Mouse (Mus musculus): ENCODE results near the gene Sbf2.
"Not testable (repeated sequence)": the region's sequence is repeated elsewhere in the genome, so short reads cannot be mapped to it uniquely, and the experiment has no call there.

Gene Sbf2

DNA sequence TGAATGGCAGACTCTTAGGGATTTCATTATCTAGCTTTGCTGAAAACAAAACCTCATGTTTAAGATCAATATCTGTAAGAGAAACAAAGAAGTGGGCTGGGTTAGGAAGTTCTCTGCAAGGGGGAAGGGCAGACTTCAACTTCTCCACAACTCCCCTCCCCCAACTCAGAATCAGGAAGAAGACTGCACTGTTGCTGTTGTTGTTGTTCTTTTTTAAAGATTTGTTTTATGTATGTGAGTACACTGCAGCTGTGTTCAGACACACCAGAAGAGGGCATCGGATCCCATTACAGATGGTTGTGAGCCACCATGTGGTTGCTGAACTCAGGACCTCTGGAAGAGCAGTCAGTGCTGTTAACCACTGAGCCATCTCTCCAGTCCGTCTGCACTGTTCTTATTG, 225.8 kb downstream of the Sbf2 start:
- not testable (repeated sequence) for DNase-seq

DNA sequence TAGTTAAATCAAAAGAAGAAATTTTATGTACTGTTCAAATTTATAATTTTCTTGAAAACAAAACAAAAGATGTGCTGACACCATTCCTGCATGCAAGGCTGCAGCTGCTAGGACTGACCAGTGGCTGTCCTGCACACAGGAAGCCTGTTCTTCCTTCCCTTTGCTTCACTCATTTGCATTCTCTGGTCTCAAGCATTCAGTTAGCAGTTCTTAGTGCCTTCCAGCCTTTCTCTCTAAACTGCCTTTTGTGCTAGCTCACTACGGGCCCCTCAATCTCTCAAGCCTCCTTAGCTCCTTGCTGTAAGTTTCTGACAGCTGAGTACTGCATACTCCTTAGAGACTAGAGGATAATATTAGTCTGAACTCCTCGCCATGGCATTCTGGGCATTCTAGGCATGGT, 227.2 kb downstream of the Sbf2 start:
- DNase-seq = no peak

DNA sequence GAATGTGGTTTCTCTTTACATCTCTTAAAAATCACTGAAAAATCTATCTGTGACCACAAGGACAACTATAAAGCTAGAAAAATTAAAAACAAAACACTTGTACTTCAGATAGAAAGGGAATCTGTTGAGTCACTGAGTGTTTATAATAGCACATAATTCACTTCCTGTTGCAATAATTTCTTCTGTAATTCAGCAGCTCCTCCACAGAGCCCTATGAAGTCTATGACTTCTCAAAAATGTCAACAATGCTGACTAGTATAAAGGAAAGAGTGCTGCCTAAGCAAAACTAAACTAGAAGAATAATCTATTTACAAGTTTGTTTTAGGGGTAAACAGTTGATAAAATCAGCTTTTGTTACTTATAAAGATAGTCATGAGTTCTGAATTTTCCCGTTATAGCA, 229.2 kb downstream of the Sbf2 start:
- DNase-seq = no peak

GRCm38 (mm10) chr7:110384343-110384742, 230.4 kb downstream of the Sbf2 start:
- DNase-seq = no peak

DNA sequence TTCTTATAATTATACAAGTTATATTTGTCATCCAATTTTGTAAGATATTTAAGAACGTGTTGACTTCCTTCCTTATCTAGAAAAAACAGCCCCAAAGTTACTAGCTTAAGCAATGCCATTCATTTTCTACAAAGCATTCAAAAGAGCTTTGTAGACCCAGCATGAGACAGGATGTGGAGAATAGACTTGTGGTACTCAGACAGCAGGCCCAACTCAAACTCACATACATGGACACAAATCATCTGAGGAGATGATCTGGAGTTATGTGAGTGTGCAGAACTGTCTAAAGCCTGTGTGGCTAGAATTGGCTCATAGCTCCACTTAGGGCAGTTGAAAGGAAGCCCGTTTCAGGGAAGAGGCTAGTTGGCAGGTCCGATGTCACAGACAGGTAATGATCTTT, 233.1 kb downstream of the Sbf2 start:
- no peak for DNase-seq

DNA sequence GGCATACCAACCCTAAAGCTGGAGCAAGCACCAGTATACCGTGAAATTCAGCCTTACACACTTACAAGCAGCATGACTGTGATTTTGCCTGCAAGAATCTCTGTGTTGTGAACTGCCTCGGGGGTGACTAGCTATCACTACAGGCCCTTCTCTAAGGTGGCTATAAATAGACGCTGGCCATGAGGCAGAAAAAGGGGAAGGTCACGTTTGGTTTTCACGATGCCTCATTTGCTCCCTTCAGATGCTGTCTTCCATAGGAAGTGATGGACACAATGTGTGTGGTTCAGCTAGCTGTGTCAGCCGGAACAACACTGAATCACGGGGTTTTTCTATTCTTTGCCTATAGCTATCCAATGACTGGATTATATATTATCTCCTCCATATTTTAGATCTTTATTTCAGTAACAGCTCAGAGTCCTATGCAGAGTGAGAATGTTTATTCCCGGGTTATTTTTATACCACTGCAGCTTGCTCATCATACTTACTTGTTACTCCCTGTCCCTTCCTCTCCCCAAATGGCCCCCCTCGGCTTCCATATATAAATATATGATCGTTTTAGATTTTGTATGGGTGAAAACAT, 235.3 kb downstream of the Sbf2 start:
- peak; percentile 39 for DNase-seq

DNA sequence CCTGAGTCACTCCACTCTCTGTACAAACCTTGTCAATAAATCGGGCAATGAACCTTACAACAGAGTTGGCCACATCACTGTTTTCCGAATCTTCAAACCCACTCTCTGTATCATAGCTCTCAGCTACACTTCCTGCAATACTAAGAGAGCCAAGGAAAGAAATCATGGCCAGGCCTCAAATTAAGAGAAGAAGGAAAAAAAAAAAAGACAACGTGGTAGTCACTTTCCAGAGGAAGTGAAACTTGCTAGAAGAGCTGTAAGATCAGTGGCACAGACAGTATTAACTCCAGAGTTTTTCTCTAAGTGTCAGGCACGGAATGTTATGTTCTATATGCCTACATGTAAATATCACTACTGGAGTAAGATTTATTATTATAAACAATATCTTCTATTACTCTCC, 242.2 kb downstream of the Sbf2 start:
- DNase-seq = no peak

GRCm38 (mm10) chr7:110362005-110362404, 252.7 kb downstream of the Sbf2 start:
- no peak for DNase-seq

- no peak for DNase-seq
Measured at GRCm38 (mm10) chr7:110361516-110361915, 253.2 kb downstream of the Sbf2 start.

DNA sequence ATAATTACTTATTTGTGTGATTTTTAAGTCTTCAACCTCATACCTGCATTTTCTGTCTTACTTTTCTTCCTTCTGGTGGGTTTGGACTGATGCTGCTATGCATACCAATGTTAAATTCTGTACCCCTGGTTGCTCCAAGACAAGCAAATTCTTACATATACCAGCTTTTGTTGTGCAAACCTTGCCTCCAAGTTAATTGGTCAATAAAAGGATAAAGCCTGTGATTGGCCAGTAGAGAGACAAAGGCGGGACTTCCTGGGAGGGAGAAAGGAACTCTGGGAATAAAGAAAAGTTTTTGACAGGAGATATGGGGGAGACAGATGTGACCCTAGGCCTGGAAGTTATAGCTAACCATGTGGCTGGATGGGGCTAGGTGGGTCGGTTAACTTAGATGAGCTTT, 255.3 kb downstream of the Sbf2 start:
- DNase-seq = no peak

- DNase-seq = no peak
Measured at GRCm38 (mm10) chr7:110353971-110354370, 260.8 kb downstream of the Sbf2 start.

DNA sequence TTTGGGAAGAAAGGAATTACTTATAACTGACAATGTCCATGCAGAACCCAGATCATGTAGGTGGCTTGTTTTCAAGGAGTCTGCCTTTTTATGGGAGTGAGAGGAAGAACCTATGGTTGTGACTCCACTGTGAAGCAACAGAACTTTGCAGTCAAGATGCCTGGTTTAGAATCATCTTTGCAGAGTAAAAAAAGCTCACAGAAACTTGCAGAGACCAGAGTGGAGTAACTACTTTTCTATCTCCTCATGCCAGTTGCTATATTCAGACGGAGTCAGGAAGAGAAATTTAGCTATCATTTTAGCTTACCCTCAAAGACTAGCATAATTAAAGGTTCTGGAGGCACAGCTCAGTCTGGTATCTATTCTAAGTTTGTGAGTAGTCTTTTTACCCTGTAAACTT, 267.5 kb downstream of the Sbf2 start:
- no peak for DNase-seq

- no peak for DNase-seq
Measured at GRCm38 (mm10) chr7:110337601-110338000, 277.1 kb downstream of the Sbf2 start.

DNA sequence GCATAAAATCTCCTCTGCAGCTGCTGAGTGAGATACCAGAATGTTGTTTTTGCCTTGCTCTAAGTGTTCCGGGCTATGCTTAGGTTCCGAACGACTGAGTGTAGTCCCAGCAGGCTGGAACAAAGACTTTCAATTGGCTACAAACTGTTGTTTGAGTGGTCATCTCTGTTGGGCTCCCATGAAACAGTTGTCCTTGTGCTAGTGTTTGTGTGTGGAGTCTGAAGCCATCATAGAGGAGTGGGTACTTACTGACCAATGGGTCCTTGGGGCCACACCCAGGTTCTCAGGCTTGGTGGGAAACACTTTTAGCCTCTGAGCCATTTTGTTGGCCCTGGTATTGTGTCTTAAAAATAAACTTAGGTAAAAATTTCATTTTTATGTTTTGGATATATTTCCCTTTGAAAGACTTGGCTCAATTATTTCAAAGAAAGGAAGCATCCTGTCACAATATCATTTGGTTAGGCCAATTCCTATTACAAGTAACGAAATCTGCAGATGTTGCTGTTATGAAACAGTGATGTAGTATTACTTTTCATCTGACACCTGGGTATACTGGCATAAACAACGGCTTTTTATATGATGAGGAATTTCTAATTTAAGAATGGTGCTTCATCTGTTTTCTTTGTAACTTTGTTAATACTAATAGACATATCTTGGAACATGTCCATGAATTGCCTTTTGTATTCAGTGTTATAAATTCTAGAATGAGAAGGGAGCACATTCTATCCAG, 289.2 kb downstream of the Sbf2 start:
- DNase-seq = no peak

GRCm38 (mm10) chr7:110324852-110325251, 289.9 kb downstream of the Sbf2 start:
- DNase-seq = no peak

DNA sequence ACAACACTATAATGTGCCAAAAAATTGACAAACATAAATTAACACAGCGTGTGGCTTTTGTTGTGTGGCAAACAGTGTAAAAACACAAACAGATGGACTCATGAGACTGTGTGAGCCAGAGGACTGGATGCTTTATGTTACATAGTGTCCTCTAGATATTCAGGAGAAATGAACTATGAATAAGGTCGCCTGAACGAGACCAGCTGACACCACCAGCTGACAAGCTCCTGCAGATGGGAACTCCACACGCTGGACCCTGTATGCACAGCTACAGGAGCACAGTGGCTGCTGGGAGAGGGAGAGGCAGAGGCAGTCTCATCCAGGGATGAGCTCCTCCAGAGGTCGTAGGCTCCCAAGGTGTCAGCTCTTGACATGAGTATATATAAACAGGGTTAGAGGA, 293.6 kb downstream of the Sbf2 start:
- DNase-seq = peak; percentile 15

GRCm38 (mm10) chr7:110318971-110319519, 295.7 kb downstream of the Sbf2 start:
- peak; percentile 19 for DNase-seq

DNA sequence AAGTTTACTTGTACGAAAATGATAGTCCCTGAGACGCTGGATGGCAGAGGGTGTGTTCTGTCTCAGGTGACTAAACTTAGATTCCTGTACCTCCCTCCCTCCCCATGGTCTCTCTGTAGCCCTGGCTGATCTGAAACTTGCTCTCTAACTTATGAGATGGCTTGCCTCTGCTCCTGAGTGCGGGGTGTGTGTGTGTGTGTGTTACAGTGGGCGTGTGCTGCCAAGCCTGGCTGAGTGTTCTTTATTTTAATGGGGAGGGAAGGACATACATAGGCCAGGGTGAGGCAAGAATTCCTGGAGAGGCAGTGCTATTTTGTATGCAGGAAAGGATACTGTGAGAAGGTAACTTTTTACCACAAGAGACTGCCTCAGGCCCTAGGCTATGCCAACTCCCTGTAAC, 297.3 kb downstream of the Sbf2 start:
- DNase-seq = no peak

DNA sequence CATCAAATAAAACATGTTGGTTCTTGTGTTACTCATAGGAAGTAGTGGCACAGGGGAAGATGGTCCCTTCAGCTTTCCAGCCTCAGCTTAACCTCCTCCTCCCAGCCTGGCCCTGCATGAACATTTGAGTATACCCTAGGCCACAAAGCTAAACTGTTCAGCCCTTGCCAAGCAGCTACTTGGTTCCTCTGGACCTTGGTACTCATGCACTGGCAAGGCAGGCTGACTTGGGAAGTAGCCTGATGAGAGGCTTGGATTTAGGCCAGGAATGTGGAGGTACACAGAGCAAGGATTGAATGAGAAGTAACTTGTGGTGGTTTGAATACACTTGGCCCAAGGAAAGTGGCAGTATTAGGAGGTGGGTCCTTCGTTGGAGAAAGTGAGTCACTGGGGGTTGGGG, 299.4 kb downstream of the Sbf2 start:
- no peak for DNase-seq

- no peak for DNase-seq
Measured at GRCm38 (mm10) chr7:110314401-110314890, 300.3 kb downstream of the Sbf2 start.

- DNase-seq = no peak
Measured at GRCm38 (mm10) chr7:110313392-110314055, 301.2 kb downstream of the Sbf2 start.

DNA sequence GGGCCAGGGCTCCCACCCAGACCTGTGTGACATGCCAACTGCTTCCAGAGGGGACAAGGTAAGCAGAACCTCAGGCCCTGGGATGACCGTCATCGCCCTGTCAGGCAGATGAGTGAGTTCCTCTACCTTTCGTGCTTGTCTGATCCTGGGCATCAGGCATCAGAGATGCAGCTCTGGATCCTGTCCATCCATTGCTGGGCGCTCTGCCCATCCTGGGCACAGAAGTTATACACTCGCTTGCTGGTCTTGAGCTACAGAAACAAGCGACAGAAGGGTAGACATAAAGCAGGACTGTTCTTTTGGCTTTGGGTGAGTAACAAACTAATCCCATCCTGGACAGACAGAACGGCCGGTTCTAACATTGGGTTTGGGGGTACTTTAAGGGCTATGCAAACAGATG, 305.5 kb downstream of the Sbf2 start:
- DNase-seq = no peak

- DNase-seq = no peak
Measured at GRCm38 (mm10) chr7:110307741-110308140, 307.0 kb downstream of the Sbf2 start.

DNA sequence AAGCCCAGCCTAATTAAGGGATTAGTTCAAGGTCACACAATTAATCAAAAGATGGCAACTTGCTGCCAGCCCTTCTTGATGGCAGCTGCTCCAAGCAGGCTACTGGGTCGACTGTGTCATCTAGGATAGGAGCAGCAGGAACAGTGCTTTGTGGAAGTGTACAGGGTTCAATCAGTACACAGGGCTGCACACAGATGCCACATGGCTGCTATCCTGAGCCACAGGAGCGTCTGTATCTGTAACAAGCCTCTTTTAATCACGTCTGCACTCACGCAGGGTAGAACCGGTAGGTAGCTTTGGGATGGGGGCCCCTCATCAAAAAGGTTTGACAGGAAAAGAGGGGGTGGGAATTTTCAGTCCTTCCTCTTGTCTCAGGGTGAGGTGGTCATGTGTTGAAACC, 308.4 kb downstream of the Sbf2 start:
- no peak for DNase-seq
